Mouse (Mus musculus) CD4-positive, CD25-positive, alpha-beta regulatory T cell, adult 2 months (primary cell): ENCODE results near the gene Tlr6.

ENCODE experiments used
- DNase-seq: peaks from one replicate; pipeline ENCODE4 v3.0.0-alpha.2; 2012; ENCODE audit warnings: low read depth, low spot score

Gene Tlr6

GRCm38 (mm10) chr5:64959843-64960230 lies at the start of gene Tlr6:
Tlr6 (minus strand) TSS chr5:64960097.
- peak; percentile 65 for DNase-seq

- DNase-seq = peak; percentile 28
Observed at GRCm38 (mm10) chr5:65006011-65006491, 46.2 kb upstream of the Tlr6 start.

- peak; percentile 39 for DNase-seq
Observed at GRCm38 (mm10) chr5:65005251-65005650, 45.4 kb upstream of the Tlr6 start.

- no peak for DNase-seq
Observed at GRCm38 (mm10) chr5:65003946-65004535, 44.1 kb upstream of the Tlr6 start.

- peak; percentile 77 for DNase-seq
Observed at GRCm38 (mm10) chr5:65002940-65003824, 43.3 kb upstream of the Tlr6 start.

GRCm38 (mm10) chr5:64995408-64995807 lies 35.5 kb upstream of the Tlr6 start:
- DNase-seq = no peak

- DNase-seq = no peak
Observed at GRCm38 (mm10) chr5:64992540-64992939, 32.6 kb upstream of the Tlr6 start.

GRCm38 (mm10) chr5:64989940-64990339 lies 30.0 kb upstream of the Tlr6 start:
- DNase-seq = peak; percentile 24

- no peak for DNase-seq
Observed at GRCm38 (mm10) chr5:64985971-64986370, 26.1 kb upstream of the Tlr6 start.

- DNase-seq = no peak
Observed at GRCm38 (mm10) chr5:64977128-64977527, 17.2 kb upstream of the Tlr6 start.

GRCm38 (mm10) chr5:64975121-64975520 lies 15.2 kb upstream of the Tlr6 start:
- no peak for DNase-seq

GRCm38 (mm10) chr5:64969861-64970771 lies 10.2 kb upstream of the Tlr6 start, which contains the start of gene Fam114a1:
Fam114a1 (plus strand) TSS chr5:64970071.
- peak; percentile 52 for DNase-seq

- DNase-seq = peak; percentile 52
Observed at GRCm38 (mm10) chr5:64968961-64969860, 9.3 kb upstream of the Tlr6 start.

GRCm38 (mm10) chr5:64963735-64964134 lies 3.8 kb upstream of the Tlr6 start:
- no peak for DNase-seq

GRCm38 (mm10) chr5:64963271-64963670 lies 3.4 kb upstream of the Tlr6 start:
- DNase-seq = no peak

GRCm38 (mm10) chr5:64960857-64961391 lies 1.0 kb upstream of the Tlr6 start:
- peak; percentile 77 for DNase-seq

GRCm38 (mm10) chr5:64958991-64959842 lies 680 bp downstream of the Tlr6 start:
- peak; percentile 81 for DNase-seq

GRCm38 (mm10) chr5:64954931-64955330 lies 5.0 kb downstream of the Tlr6 start:
- DNase-seq = no peak

GRCm38 (mm10) chr5:64951486-64951885 lies 8.4 kb downstream of the Tlr6 start:
- no peak for DNase-seq
